Mouse (Mus musculus) forebrain, embryonic 12.5 days (tissue): Measurements from ENCODE around the gene Trim63. TPM values are rescaled to one million over a fixed set of nuclear protein-coding genes. Genes with fewer than 3 reads are reported as not detected.
A peak's percentile ranks its signal among the peaks of the same experiment; 100 is the strongest.
"Not testable (repeated sequence)": the region's sequence is repeated elsewhere in the genome, so short reads cannot be mapped to it uniquely, and the experiment has no call there.

ENCODE experiments used
- ATAC-seq: fragments of 200-750 bp; cut with Nextera tagmentation; 2 replicates; pipeline ENCODE4 v1.8.0; 2017; ENCODE audit warnings: moderate TSS enrichment; ENCODE audit not compliant: low FRiP score
- H3K27ac ChIP-seq: fragments of 300-500 bp; sonication (generic); 2 replicates; pipeline ENCODE4 v1.5.1; 2016; ENCODE audit warnings: mild to moderate bottlenecking
- H3K27me3 ChIP-seq: fragments of 300-500 bp; sonication (generic); 2 replicates; pipeline ENCODE4 v1.6.1; 2016; ENCODE audit warnings: mild to moderate bottlenecking
- H3K36me3 ChIP-seq: fragments of 300-500 bp; sonication (generic); replicated peaks from 2 replicates; pipeline ENCODE4 v1.6.1; 2016; ENCODE audit warnings: mild to moderate bottlenecking
- H3K4me1 ChIP-seq: fragments of 300-500 bp; sonication (generic); 2 replicates; pipeline ENCODE4 v1.6.1; 2016
- H3K4me2 ChIP-seq: fragments of 300-500 bp; sonication (generic); 2 replicates; pipeline ENCODE4 v1.6.1; 2016; ENCODE audit warnings: mild to moderate bottlenecking, moderate library complexity
- H3K4me3 ChIP-seq: fragments of 300-500 bp; sonication (generic); replicated peaks from 2 replicates; pipeline ENCODE4 v1.5.1; 2016; ENCODE audit warnings: mild to moderate bottlenecking
- H3K9ac ChIP-seq: fragments of 300-500 bp; sonication (generic); 2 replicates; pipeline ENCODE4 v1.6.1; 2016; ENCODE audit warnings: mild to moderate bottlenecking
- H3K9me3 ChIP-seq: fragments of 300-500 bp; sonication (generic); 2 replicates; pipeline ENCODE4 v1.6.1; 2016
- WGBS: fragments of 180-500 bp; shearing (Covaris S2); methylation state at CpG from one replicate; pipeline ENCODE4 v1.1.7; 2016; 5-methylcytosine and 5-hydroxymethylcytosine counted together
- polyA plus RNA-seq: library from polyadenylated mRNA; unstranded; fragments of >200 nt; fragmentation: Nextera tagmentation; extraction: Ambion mirVana; gene quantifications from 2 replicates; pipeline ENCODE4 v1.2.1, GENCODE M21; 2016

The Trim63 gene
- polyA plus RNA-seq, 1 experiment from 2014 or later, result 0.27 TPM

GRCm38 (mm10) chr4:134288397-134289256, 26.3 kb upstream of the Trim63 start:
- Histone ChIP-seq H3K27ac (peak overlapping the region; percentile 100), H3K9ac (peak overlapping the region; percentile 98), H3K4me2 (peak overlapping the region; percentile 94), H3K9me3 (no peaks in the 10 kb centered on the region), H3K36me3 (peaks cover 8% of the 10 kb centered on the region), H3K4me1 (peaks cover 22% of the 10 kb centered on the region), H3K4me3 (peak overlapping the region; percentile 98), H3K27me3 (peaks cover 9% of the 10 kb centered on the region)
- WGBS, result 50% methylated on average over 11 of the region's 11 CpGs
- no peak for ATAC-seq

GRCm38 (mm10) chr4:134292067-134292466, 22.9 kb upstream of the Trim63 start:
- no peak overlapping the region for H3K4me3 ChIP-seq
- peaks cover 11% of the 10 kb centered on the region for H3K4me1 ChIP-seq
- no peak overlapping the region for H3K27ac ChIP-seq
- H3K9me3 ChIP-seq, result no peaks in the 10 kb centered on the region; the same call in 1 of the 2 replicates
- ATAC-seq, result no peak
- 27% methylated on average over 7 of the region's 7 CpGs for WGBS
- H3K9ac ChIP-seq, result no peak overlapping the region
- no peaks in the 10 kb centered on the region for H3K36me3 ChIP-seq
- peaks cover 20% of the 10 kb centered on the region for H3K27me3 ChIP-seq
- no peak overlapping the region for H3K4me2 ChIP-seq

- peak overlapping the region; percentile 0; the same call in 1 of the 2 replicates for H3K9ac ChIP-seq
- H3K9me3 ChIP-seq, result no peaks in the 10 kb centered on the region; the same call in 1 of the 2 replicates
- no peak overlapping the region for H3K4me2 ChIP-seq
- H3K4me3 ChIP-seq, result no peak overlapping the region
- peaks cover 7% of the 10 kb centered on the region for H3K4me1 ChIP-seq
- no peak overlapping the region for H3K27ac ChIP-seq
- no peaks in the 10 kb centered on the region for H3K36me3 ChIP-seq
- H3K27me3 ChIP-seq, result peaks cover 20% of the 10 kb centered on the region
- 76% methylated on average over 18 of the region's 18 CpGs for WGBS
- ATAC-seq, result no peak
Observed at GRCm38 (mm10) chr4:134293061-134293691, 21.7 kb upstream of the Trim63 start.

GRCm38 (mm10) chr4:134293692-134294163, 21.2 kb upstream of the Trim63 start:
- WGBS, result 76% methylated on average over 9 of the region's 9 CpGs
- H3K27ac ChIP-seq, result no peak overlapping the region
- ATAC-seq, result no peak
- H3K4me2 ChIP-seq, result no peak overlapping the region
- H3K4me3 ChIP-seq, result no peak overlapping the region
- no peaks in the 10 kb centered on the region; the same call in 1 of the 2 replicates for H3K9me3 ChIP-seq
- no peaks in the 10 kb centered on the region for H3K36me3 ChIP-seq
- peaks cover 20% of the 10 kb centered on the region for H3K27me3 ChIP-seq
- H3K4me1 ChIP-seq, result peaks cover 2% of the 10 kb centered on the region; the same call in 1 of the 2 replicates
- peak overlapping the region; percentile 0; the same call in 1 of the 2 replicates for H3K9ac ChIP-seq

GRCm38 (mm10) chr4:134296096-134296495, 18.8 kb upstream of the Trim63 start:
- H3K9ac ChIP-seq, H3K9me3 ChIP-seq, H3K4me3 ChIP-seq, H3K4me2 ChIP-seq, H3K27ac ChIP-seq, H3K36me3 ChIP-seq, H3K4me1 ChIP-seq, ATAC-seq: not testable (repeated sequence)
- WGBS, result 85% methylated on average over 4 of the region's 4 CpGs
- H3K27me3 ChIP-seq, result peaks cover 20% of the 10 kb centered on the region

GRCm38 (mm10) chr4:134296523-134296922, 18.4 kb upstream of the Trim63 start:
- peaks cover 20% of the 10 kb centered on the region for H3K27me3 ChIP-seq
- H3K27ac ChIP-seq, result no peak overlapping the region
- no peak for ATAC-seq

GRCm38 (mm10) chr4:134297369-134297768, 17.6 kb upstream of the Trim63 start:
- peaks cover 20% of the 10 kb centered on the region for H3K27me3 ChIP-seq
- no peak overlapping the region for H3K27ac ChIP-seq
- no peaks in the 10 kb centered on the region; the same call in 1 of the 2 replicates for H3K9me3 ChIP-seq
- no peak overlapping the region for H3K4me2 ChIP-seq
- WGBS, result 93% methylated on average over 8 of the region's 8 CpGs
- no peak overlapping the region for H3K4me3 ChIP-seq
- H3K36me3 ChIP-seq, result no peaks in the 10 kb centered on the region
- H3K9ac ChIP-seq, result no peak overlapping the region
- ATAC-seq, result no peak
- no peaks in the 10 kb centered on the region for H3K4me1 ChIP-seq

More at GRCm38 (mm10) chr4:134296523-134296922, 18.4 kb upstream of the Trim63 start:
- Histone ChIP-seq H3K36me3 (no peaks in the 10 kb centered on the region), H3K4me2 (no peak overlapping the region), H3K9me3 (no peaks in the 10 kb centered on the region; the same call in 1 of the 2 replicates), H3K4me3 (no peak overlapping the region), H3K4me1 (no peaks in the 10 kb centered on the region), H3K9ac (no peak overlapping the region)
- 91% methylated on average over 4 of the region's 4 CpGs for WGBS

- Histone ChIP-seq H3K27ac (no peak overlapping the region), H3K4me2 (no peak overlapping the region), H3K4me1 (no peaks in the 10 kb centered on the region), H3K4me3 (no peak overlapping the region), H3K9ac (no peak overlapping the region), H3K27me3 (peaks cover 8% of the 10 kb centered on the region; the same call in 1 of the 2 replicates), H3K9me3 (no peaks in the 10 kb centered on the region; the same call in 1 of the 2 replicates), H3K36me3 (no peaks in the 10 kb centered on the region)
- ATAC-seq, result no peak
- 77% methylated on average over 19 of the region's 19 CpGs for WGBS
Observed at GRCm38 (mm10) chr4:134298626-134299497, 16.1 kb upstream of the Trim63 start.

- Histone ChIP-seq H3K4me1 (no peaks in the 10 kb centered on the region), H3K4me2 (no peak overlapping the region), H3K27ac (no peak overlapping the region), H3K9ac (no peak overlapping the region), H3K4me3 (no peak overlapping the region), H3K9me3 (no peaks in the 10 kb centered on the region; the same call in 1 of the 2 replicates), H3K36me3 (no peaks in the 10 kb centered on the region), H3K27me3 (0 out of 2 replicates have a peak, but pooled peaks cover 4% of the 10 kb centered on the region)
- no peak for ATAC-seq
- 78% methylated on average over 4 of the region's 4 CpGs for WGBS
Observed at GRCm38 (mm10) chr4:134299498-134299810, 15.5 kb upstream of the Trim63 start.

GRCm38 (mm10) chr4:134300316-134300715, 14.6 kb upstream of the Trim63 start:
- Histone ChIP-seq H3K9ac (no peak overlapping the region), H3K36me3 (no peaks in the 10 kb centered on the region), H3K4me1 (no peaks in the 10 kb centered on the region), H3K4me3 (no peak overlapping the region), H3K9me3 (no peaks in the 10 kb centered on the region; the same call in 1 of the 2 replicates), H3K27me3 (0 out of 2 replicates have a peak, but pooled peaks cover 2% of the 10 kb centered on the region), H3K27ac (no peak overlapping the region), H3K4me2 (no peak overlapping the region)
- 83% methylated on average over 9 of the region's 9 CpGs for WGBS
- ATAC-seq, result no peak

- no peaks in the 10 kb centered on the region for H3K27me3 ChIP-seq
Observed at GRCm38 (mm10) chr4:134302084-134302483, 12.8 kb upstream of the Trim63 start.

More at GRCm38 (mm10) chr4:134302084-134302483, 12.8 kb upstream of the Trim63 start:
- peaks cover 1% of the 10 kb centered on the region for H3K4me1 ChIP-seq
- H3K4me3 ChIP-seq, result no peak overlapping the region
- no peak overlapping the region for H3K27ac ChIP-seq
- 86% methylated on average over 5 of the region's 5 CpGs for WGBS
- H3K9ac ChIP-seq, result no peak overlapping the region
- H3K36me3 ChIP-seq, result no peaks in the 10 kb centered on the region
- H3K9me3 ChIP-seq, result no peaks in the 10 kb centered on the region
- no peak overlapping the region for H3K4me2 ChIP-seq
- no peak for ATAC-seq
